ENCODE assay signal across 8 mouse cellular contexts in genomic region chr13:58215592-58216341, GRCm38 (mm10). TPM values are rescaled to one million over a fixed set of nuclear protein-coding genes. Genes with fewer than 3 reads are reported as not detected.
DNase-seq lines count a peak whose midpoint lies in the region; ATAC-seq and TF ChIP-seq lines count a peak whose summit lies in the region.

Gene Ubqln1, minus strand, starts transcription at chr13:58215653.

- no peaks in the 10 kb centered on the region for H3K36me3 ChIP-seq in ES-Bruce4 (ENCODE audit: control insufficient read depth, insufficient read depth, low read length, poor library complexity, severe bottlenecking)
- no peaks in the 10 kb centered on the region for H3K36me3 ChIP-seq in forebrain, embryonic 13.5 days (ENCODE audit: poor library complexity, severe bottlenecking)
- H3K36me3 ChIP-seq in liver, postnatal 0 days (replicated peaks; ENCODE audit: insufficient read depth, low read length), result no peaks in the 10 kb centered on the region
- no peaks in the 10 kb centered on the region for H3K36me3 ChIP-seq in neural tube, embryonic 14.5 days (ENCODE audit: control insufficient read depth, insufficient read depth, low read length)

- H3K4me1 ChIP-seq in ES-Bruce4 (ENCODE audit: control insufficient read depth, insufficient read depth, low read length), result no peaks in the 10 kb centered on the region
- peaks cover 36% of the 10 kb centered on the region for H3K4me1 ChIP-seq in forebrain, embryonic 13.5 days
- H3K4me1 ChIP-seq in liver, postnatal 0 days (ENCODE audit: insufficient read depth), result peaks cover 25% of the 10 kb centered on the region
- peaks cover 20% of the 10 kb centered on the region; the same call in 1 of the 2 replicates for H3K4me1 ChIP-seq in neural tube, embryonic 14.5 days (ENCODE audit: control insufficient read depth, insufficient read depth, low read length)

- intact Hi-C loops in heart, postnatal 10 days (cut with DNase I), result loop anchor here (2.0 to 5.0 kb wide), 2 partner anchors 27 to 57 kb away; no protein-coding TSS in a partner anchor

- no peaks in the 10 kb centered on the region for H3K9me3 ChIP-seq in ES-Bruce4 (replicated peaks; ENCODE audit: control insufficient read depth, insufficient read depth, low read length, poor library complexity, severe bottlenecking)
- no peaks in the 10 kb centered on the region for H3K9me3 ChIP-seq in forebrain, embryonic 13.5 days (replicated peaks)
- H3K9me3 ChIP-seq in liver, postnatal 0 days (ENCODE audit: low read length), result no peaks in the 10 kb centered on the region
- no peaks in the 10 kb centered on the region for H3K9me3 ChIP-seq in neural tube, embryonic 14.5 days (ENCODE audit: control insufficient read depth, low read length)

- peak within 1 kb of the TSS; percentile 82 for H3K4me2 ChIP-seq in forebrain, embryonic 13.5 days
- peak within 1 kb of the TSS; percentile 67 for H3K4me2 ChIP-seq in liver, postnatal 0 days (ENCODE audit: low read depth, low read length)
- H3K4me2 ChIP-seq in neural tube, embryonic 14.5 days (ENCODE audit: low read depth, low read length), result peak within 1 kb of the TSS; percentile 61

- H3K4me3 ChIP-seq in ES-Bruce4 (ENCODE audit: low read depth, low read length), result peak within 1 kb of the TSS; percentile 84
- H3K4me3 ChIP-seq in forebrain, embryonic 13.5 days, result peak within 1 kb of the TSS; percentile 98
- peak within 1 kb of the TSS; percentile 100 for H3K4me3 ChIP-seq in liver, postnatal 0 days (ENCODE audit: low read depth, low read length)
- H3K4me3 ChIP-seq in neural tube, embryonic 14.5 days (ENCODE audit: low read depth, low read length), result peak within 1 kb of the TSS; percentile 100

- peak; percentile 91 to 93 for DNase-seq in heart, postnatal 10 days
- peak; percentile 60 for DNase-seq in large intestine, adult 2 months (ENCODE audit: low read depth, low spot score)
- peak; percentile 92 for DNase-seq in liver, postnatal 0 days
- DNase-seq in testis, postnatal 10 days (ENCODE audit: low spot score), result peak; percentile 93

- peak within 1 kb of the TSS; percentile 98 for H3K9ac ChIP-seq in ES-Bruce4 (ENCODE audit: low read depth, poor library complexity, severe bottlenecking)
- peak within 1 kb of the TSS; percentile 98 for H3K9ac ChIP-seq in forebrain, embryonic 13.5 days
- peak within 1 kb of the TSS; percentile 99 for H3K9ac ChIP-seq in liver, postnatal 0 days (replicated peaks)
- H3K9ac ChIP-seq in neural tube, embryonic 14.5 days (replicated peaks; ENCODE audit: low read depth, low read length), result peak within 1 kb of the TSS; percentile 95

- no peak for TF ChIP-seq CTCF in ES-Bruce4 (IDR thresholded peaks at IDR 0.05; ENCODE audit: low read depth, low read length)
- peak; percentile 54 for TF ChIP-seq CTCF in liver, postnatal 0 days (IDR thresholded peaks at IDR 0.05; ENCODE audit: low read depth)

- no peaks in the 10 kb centered on the region for H3K27me3 ChIP-seq in ES-Bruce4 (ENCODE audit: control insufficient read depth, insufficient read depth, low read length, poor library complexity, severe bottlenecking)
- H3K27me3 ChIP-seq in forebrain, embryonic 13.5 days, result 0 out of 2 replicates have a peak, but pooled peaks cover 2% of the 10 kb centered on the region
- no peaks in the 10 kb centered on the region for H3K27me3 ChIP-seq in liver, postnatal 0 days (ENCODE audit: insufficient read depth, low read length)
- peaks cover 5% of the 10 kb centered on the region; the same call in 1 of the 2 replicates for H3K27me3 ChIP-seq in neural tube, embryonic 14.5 days (ENCODE audit: control insufficient read depth, insufficient read depth, low read length)

- WGBS in forebrain, embryonic 13.5 days, result 4% methylated on average over 47 of the region's 62 CpGs
- under 1% methylated on average over 60 of the region's 62 CpGs for WGBS in large intestine, adult 2 months
- 3% methylated on average over 51 of the region's 62 CpGs for WGBS in liver, postnatal 0 days (ENCODE audit: insufficient replicate concordance)
- 4% methylated on average over 58 of the region's 62 CpGs for WGBS in neural tube, embryonic 14.5 days

- TF ChIP-seq POLR2A in ES-Bruce4 (IDR thresholded peaks at IDR 0.05; ENCODE audit: insufficient read depth, low read length), result peak; percentile 30

- H3K27ac ChIP-seq in ES-Bruce4 (ENCODE audit: insufficient read depth, low read length), result peak within 1 kb of the TSS; percentile 79
- peak within 1 kb of the TSS; percentile 77 for H3K27ac ChIP-seq in forebrain, embryonic 13.5 days
- H3K27ac ChIP-seq in liver, postnatal 0 days (ENCODE audit: low read depth), result peak within 1 kb of the TSS; percentile 74
- H3K27ac ChIP-seq in neural tube, embryonic 14.5 days (ENCODE audit: low read depth, low read length), result peak within 1 kb of the TSS; percentile 96

- TF ChIP-seq EP300 in ES-Bruce4 (IDR thresholded peaks at IDR 0.05; ENCODE audit: insufficient read depth, low read depth, low read length), result no peak
- TF ChIP-seq EP300 in liver, postnatal 0 days (IDR thresholded peaks at IDR 0.05; ENCODE audit: low read depth), result no peak

- peak; percentile 88 for ATAC-seq in cerebellum, adult (ENCODE audit: insufficient number of reproducible peaks, low FRiP score, low TSS enrichment)
- ATAC-seq in forebrain, embryonic 13.5 days, result peak; percentile 95
- ATAC-seq in liver, postnatal 0 days, result peak; percentile 94
- peak; percentile 95 for ATAC-seq in neural tube, embryonic 14.5 days (ENCODE audit: low read depth)

RNA-seq across cellular contexts. Expression of gene Ubqln1, which starts in this region (rescaled TPM):
- polyA plus RNA-seq in ES-Bruce4 (2011; ENCODE audit: insufficient read depth, insufficient read length, low read depth, missing spikeins), result 176 and 182 TPM in 2 replicates
- polyA plus RNA-seq in forebrain, embryonic 13.5 days (2015; fragmentation: Nextera tagmentation; extraction: Ambion mirVana), result 123 TPM in 2 replicates
- total RNA-seq in heart, postnatal 10 days (2021), result 10 to 100 TPM; 64.2 to 65.1 TPM
- 100 and 122 TPM in 2 replicates for polyA plus RNA-seq in large intestine, adult 2 months (2012; rRNA removed)
- 44.2 and 44.5 TPM in 2 replicates for polyA plus RNA-seq in liver, postnatal 0 days (2015; fragmentation: Nextera tagmentation; extraction: Ambion mirVana)
- polyA plus RNA-seq in neural tube, embryonic 14.5 days (2014; fragmentation: Nextera tagmentation; extraction: Ambion mirVana), result 108 and 144 TPM in 2 replicates

Comparison
In these comparisons a context has a peak if more than half of its experiments do, and no peak if none do; other contexts are left out.
1. Peak in every context shown above with its lines: DNase-seq, ATAC-seq, H3K4me3 ChIP-seq and H3K27ac ChIP-seq.